Mouse (Mus musculus) testis, postnatal 10 days (tissue): ENCODE results near the gene Gm2696.

ENCODE experiments used
- DNase-seq: peaks from one replicate; pipeline ENCODE4 v3.0.0; 2021; ENCODE audit warnings: low spot score

Gene Gm2696

DNA sequence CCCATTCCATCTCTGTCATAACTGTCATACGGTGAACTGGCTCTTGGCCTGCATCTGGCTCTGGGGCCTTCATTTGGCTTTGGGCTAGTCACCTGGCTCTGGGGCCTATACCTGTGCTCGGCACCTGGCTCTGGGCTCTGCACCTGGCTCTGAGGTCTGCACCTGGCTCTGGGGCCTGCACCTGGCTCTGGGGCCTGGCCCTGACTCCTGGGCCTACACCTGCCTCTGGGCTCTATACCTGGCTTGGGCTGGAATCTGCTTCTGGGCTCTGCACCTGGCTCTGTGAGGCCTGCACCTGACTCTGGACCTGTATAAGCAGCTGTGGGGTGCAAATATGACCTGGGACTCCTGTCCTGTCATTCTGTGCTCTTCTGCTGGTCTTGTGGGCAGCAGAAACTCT lies 33.1 kb downstream of the Gm2696 start:
- no peak for DNase-seq

DNA sequence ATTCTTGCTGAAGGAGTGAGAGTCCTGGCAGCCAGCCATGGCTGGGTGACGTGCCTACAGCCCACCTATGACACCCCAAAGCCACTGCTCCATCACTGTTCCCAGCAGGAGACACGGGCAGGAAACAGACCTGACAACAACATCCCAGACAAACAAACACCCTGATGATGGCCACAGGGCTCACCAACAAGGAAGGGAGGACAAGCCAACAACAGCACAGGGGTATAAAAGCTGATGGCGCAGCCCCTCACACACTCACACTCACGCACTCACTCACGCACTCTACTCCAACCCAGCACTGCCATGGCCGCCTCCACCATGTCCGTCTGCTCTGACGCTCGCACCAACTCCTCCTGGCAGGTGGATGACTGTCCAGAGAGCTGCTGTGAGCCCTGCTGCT lies 38.1 kb downstream of the Gm2696 start, which contains the start of gene Gm10318:
Gene Gm10318 (plus strand): TSS at position 301 of the 400 bp plus-strand sequence.
- no peak for DNase-seq

DNA sequence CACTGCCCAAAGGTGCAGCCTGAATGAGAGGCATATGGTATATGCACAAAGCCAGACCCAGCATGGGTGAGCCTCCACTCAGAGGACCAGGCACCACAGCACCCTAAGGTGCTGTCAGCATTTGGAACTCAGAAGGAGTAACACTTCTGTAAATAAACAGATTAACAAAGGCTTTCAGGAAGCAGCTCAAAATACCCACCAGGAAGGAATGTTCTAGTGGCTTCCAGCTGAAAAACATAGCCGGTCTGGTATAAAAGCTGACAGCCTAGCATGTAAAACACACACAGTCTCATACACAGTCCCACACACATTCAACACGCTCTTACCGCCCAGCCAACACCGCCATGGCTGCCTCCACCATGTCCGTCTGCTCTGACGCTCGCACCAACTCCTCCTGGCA lies 47.2 kb downstream of the Gm2696 start, which contains the start of gene Gm3285:
Gene Gm3285 (plus strand): TSS at position 301 of the 400 bp plus-strand sequence.
- no peak for DNase-seq

DNA sequence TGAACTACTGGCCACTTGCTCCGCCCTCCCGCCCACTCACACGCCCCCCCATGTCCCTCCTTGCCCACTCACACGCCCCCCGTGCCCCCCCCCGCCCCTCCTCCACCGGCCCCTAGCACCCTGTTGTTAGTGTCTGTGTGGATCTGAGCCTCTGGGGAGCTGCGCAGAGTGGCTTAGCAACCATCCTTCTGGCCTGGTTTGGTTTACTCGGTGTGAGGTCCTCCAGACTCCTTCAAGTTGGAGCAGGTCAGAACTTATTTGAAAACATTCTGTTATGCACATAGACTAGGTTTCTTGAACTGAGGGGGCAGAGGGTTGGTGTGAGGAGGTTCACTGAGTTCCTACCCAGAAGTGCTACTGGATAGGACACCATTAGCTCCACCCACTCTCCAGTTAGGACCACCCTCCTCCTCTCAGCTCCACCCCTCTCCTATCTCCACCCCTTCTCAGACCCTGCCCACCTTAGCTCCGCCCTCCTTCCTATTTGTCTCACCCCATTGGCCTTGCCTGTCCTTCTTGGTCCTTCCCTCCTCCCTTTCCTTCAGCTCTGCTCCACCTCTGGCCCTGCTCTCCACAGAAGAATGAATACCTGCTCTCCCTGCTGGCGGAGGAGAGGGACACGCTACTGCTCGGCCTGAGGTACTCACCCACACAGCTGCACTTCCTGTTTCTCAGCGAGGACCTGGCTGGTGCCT lies 49.7 kb downstream of the Gm2696 start:
- peak; percentile 67 for DNase-seq

DNA sequence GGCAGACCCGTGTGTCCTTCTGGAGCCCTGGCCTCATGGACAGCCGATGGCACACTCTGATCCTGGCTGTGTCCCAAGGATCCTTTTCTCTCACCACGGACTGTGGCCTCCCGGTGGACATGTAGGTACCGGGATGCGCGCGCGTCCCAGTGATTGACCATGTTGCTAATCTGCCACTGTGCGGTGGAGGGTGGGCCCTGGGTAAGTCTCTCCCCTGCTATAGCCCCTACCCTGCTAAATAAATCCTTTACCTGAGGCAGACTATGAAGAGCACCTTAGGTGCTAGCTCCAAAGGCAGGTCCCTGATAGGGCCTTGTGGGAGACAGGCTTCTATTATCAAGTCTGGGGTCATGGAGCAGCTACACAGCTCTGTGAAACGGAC lies 50.3 kb downstream of the Gm2696 start:
- DNase-seq, result no peak

DNA sequence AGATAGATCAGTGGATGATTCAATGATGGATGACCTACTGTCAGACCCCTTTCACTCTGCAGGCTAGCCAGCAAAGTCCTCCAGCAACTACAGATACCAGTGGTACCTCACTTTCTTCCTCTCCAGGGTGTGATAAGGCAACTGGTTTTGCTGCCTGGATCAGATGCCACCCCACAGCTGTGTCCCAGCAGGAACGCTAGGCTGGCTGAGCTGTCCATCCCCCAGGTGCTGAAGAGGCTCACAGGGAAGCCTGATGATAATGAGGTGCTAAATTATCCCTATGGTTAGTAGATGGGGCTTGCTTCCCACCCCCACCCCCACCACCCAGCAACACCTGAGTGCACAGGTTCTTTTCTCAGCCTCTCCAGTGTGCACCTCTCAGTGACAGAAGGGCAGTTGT lies 53.1 kb downstream of the Gm2696 start:
- DNase-seq, result no peak

DNA sequence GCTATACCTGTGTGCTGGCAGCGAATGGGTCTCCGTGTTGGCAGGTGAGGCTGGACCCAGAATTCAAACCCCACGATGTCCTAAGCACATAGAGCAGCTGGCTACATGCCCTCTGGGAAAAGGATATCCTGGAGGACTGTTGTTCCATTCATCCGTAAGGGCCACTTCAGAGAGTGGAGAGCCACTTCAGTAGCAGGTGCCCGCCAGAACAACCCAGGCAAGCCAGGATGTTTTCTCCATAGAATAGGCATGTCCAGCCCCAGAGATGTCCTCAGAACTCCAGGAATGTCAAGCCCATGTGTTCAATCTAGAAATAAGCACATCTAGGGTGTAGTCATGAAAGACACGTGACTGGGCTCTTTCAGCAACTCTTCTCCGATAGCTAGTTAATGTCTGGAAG lies 55.2 kb downstream of the Gm2696 start:
- DNase-seq, result no peak

DNA sequence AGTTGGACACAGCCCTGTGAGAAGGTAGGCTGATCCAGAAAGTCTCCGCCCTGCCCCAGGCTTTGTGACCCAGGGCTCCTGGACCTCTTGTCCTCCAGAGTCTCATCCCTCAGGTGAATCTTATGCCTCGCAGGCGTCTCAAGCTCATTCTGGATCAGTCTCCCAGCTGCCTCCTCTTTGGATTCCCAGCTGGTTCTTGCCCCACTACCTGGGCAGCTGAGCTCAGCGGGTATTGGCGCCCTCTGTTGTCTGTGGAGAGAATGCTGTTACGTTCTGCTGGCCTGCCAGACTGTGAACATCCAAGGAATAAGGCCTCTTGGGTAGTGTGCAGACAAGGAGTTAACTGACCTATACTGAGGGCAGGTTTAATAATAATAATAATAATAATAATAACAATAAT lies 64.5 kb downstream of the Gm2696 start:
- no peak for DNase-seq

DNA sequence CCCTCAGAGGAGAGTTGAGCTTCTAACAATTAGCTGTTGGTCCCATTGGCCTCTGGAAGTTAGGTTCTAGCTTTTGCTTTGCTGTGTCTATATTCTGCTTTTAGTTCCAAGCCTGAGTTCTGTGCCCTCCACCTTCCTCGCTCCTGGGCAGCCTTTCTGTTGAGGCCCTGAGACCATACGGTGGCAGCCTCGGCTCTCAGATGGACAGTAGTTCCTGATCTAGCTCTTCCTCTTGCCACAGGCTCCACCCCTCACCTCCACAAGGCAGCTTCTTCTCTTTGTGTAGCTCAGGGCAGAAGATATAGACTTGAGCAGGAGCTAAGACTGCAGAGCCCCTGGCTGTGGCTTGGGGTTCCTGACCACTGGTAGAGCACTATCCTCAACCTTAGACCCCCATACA lies 65.8 kb downstream of the Gm2696 start:
- no peak for DNase-seq

DNA sequence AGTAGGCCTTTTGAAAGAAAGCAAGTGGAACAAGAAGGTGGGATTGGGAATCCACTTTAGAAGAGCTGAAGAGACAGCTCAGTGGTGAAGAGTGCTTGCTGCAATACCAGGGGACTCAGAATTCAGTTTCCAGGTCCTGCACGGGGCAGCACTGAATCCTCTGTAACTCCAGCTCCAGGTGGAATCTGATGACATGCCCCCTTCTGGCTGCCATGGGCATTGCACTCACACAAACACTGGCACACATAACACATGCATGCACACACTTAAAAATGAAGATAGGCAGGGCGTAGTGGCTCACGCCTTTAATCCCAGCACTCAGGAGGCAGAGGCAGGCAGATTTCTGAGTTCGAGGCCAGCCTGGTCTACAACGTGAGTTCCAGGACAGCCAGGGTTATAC lies 68.1 kb downstream of the Gm2696 start:
- DNase-seq, result no peak
